Mouse (Mus musculus) cortical plate, adult 2 months (tissue): ENCODE measurements at regions not wholly inside any gene's neighbourhood (a gene's known extent, or its start where the extent isn't known, plus 50 kb on each side); places are given as distances from the start of the nearest gene placed in this dataset.

Source experiments
- CTCF ChIP-seq: fragments of 200-500 bp; IDR thresholded peaks from 2 replicates; pipeline ENCODE4 v1.5.1; 2011; ENCODE audit warnings: mild to moderate bottlenecking, control low read depth, low read length; ENCODE audit not compliant: insufficient read depth; ENCODE audit errors: extremely low read depth
- POLR2A ChIP-seq: fragments of 200-500 bp; IDR thresholded peaks from 2 replicates; pipeline ENCODE4 v1.6.1; 2011; ENCODE audit warnings: mild to moderate bottlenecking, low read length, control low read depth; ENCODE audit not compliant: insufficient read depth; ENCODE audit errors: extremely low read depth

DNA sequence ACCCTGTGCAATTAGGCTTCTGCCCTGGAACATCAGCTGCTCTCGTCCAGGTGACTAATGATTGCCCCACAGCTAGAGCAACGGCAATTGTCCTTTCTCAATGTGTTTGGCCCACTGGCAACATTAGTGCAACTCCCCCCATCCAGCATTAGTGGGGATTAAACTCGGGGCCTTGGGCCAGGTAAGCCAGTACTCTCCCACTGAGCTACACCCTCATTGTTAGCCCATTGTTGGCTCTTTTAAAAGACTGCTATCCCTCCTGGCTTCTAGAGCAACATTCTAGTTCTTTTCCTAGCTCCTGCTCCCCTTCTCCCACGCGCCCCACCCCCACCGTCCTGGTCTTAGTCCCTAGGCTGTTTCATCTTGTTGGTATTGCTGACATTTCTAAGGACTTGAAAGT lies 463.4 kb downstream of the Zfp704 start:
- no peak for TF ChIP-seq CTCF
- no peak for TF ChIP-seq POLR2A
